Mouse (Mus musculus) stomach, postnatal 0 days (tissue): ENCODE results near the gene Qdpr.

Source experiments
- CTCF ChIP-seq: IDR thresholded peaks from 2 replicates; pipeline ENCODE4 v1.5.1; 2016; ENCODE audit warnings: antibody characterized with exemption, low read depth, mild to moderate bottlenecking, moderate library complexity
- EP300 ChIP-seq: optimal IDR thresholded peaks from 2 replicates; pipeline ENCODE3; 2016; ENCODE audit warnings: antibody characterized with exemption

- TF ChIP-seq CTCF (no peak), EP300 (no peak)
Observed at GRCm38 (mm10) chr5:45438301-45438700, 11.7 kb downstream of the Qdpr start.
